Mouse (Mus musculus) bone marrow macrophage, adult 2 months (primary cell): Measurements from ENCODE around the gene Bahcc1.

Experiments used
- CTCF ChIP-seq: IDR thresholded peaks from 2 replicates; pipeline ENCODE4 v1.5.1; 2012; ENCODE audit warnings: low read depth, mild to moderate bottlenecking, low read length, moderate library complexity
- POLR2A ChIP-seq: IDR thresholded peaks from 2 replicates; pipeline ENCODE4 v1.6.1; 2012; ENCODE audit warnings: mild to moderate bottlenecking, low read depth, low read length, borderline replicate concordance

GRCm38 (mm10) chr11:120225256-120226195 lies 7.2 kb upstream of the Bahcc1 start:
- no peak for TF ChIP-seq POLR2A
- TF ChIP-seq CTCF = no peak
